Mouse (Mus musculus) kidney, adult 2 months (tissue): Measurements from ENCODE around the gene Swi5. TPM values are rescaled to one million over a fixed set of nuclear protein-coding genes. Genes with fewer than 3 reads are reported as not detected.

Experiments
- DNase-seq: peaks from one replicate; pipeline ENCODE4 v3.0.0; 2021
- H3K27ac ChIP-seq: fragments of 200-500 bp; 2 replicates; pipeline ENCODE4 v1.5.1; 2012; ENCODE audit warnings: low read depth, low read length, control low read depth, inconsistent platforms; ENCODE audit not compliant: insufficient read depth
- H3K27me3 ChIP-seq: fragments of 200-500 bp; replicated peaks from 2 replicates; pipeline ENCODE4 v1.6.1; 2012; ENCODE audit warnings: mild to moderate bottlenecking, moderate library complexity, low read length, inconsistent platforms; ENCODE audit not compliant: control insufficient read depth, insufficient read depth
- H3K36me3 ChIP-seq: fragments of 200-500 bp; 2 replicates; pipeline ENCODE4 v1.6.1; 2012; ENCODE audit warnings: mild to moderate bottlenecking, moderate library complexity, low read length, inconsistent platforms; ENCODE audit not compliant: control insufficient read depth, insufficient read depth
- H3K4me1 ChIP-seq: fragments of 200-500 bp; 2 replicates; pipeline ENCODE4 v1.6.1; 2011; ENCODE audit warnings: low read length; ENCODE audit not compliant: control insufficient read depth, insufficient read depth
- H3K4me3 ChIP-seq: fragments of 200-500 bp; 2 replicates; pipeline ENCODE4 v1.5.1; 2011; ENCODE audit warnings: mild to moderate bottlenecking, low read depth, low read length, control low read depth; ENCODE audit not compliant: insufficient read depth
- CTCF ChIP-seq: fragments of 200-500 bp; conservative IDR thresholded peaks from 2 replicates; pipeline ENCODE4 v1.5.1; 2011; ENCODE audit warnings: low read depth, mild to moderate bottlenecking, control low read depth, low read length, moderate library complexity, mixed read lengths; ENCODE audit not compliant: insufficient read depth, insufficient read length
- POLR2A ChIP-seq: fragments of 200-500 bp; IDR thresholded peaks from one replicate; pipeline ENCODE4 v1.6.1; 2011; ENCODE audit warnings: low read depth, low read length, control low read depth
- WGBS: fragments of 180-500 bp; shearing (Covaris S2); methylation state at CpG from one replicate; pipeline ENCODE4 v1.1.7; 2018; 5-methylcytosine and 5-hydroxymethylcytosine counted together
- polyA plus RNA-seq: library from polyadenylated mRNA; depleted of rRNA; stranded (reverse); fragments of >200 nt; gene quantifications from 2 replicates; pipeline ENCODE4 v1.2.3, GENCODE M21; 2012

Gene Swi5
- polyA plus RNA-seq, 1 experiment, result 242 TPM

DNA sequence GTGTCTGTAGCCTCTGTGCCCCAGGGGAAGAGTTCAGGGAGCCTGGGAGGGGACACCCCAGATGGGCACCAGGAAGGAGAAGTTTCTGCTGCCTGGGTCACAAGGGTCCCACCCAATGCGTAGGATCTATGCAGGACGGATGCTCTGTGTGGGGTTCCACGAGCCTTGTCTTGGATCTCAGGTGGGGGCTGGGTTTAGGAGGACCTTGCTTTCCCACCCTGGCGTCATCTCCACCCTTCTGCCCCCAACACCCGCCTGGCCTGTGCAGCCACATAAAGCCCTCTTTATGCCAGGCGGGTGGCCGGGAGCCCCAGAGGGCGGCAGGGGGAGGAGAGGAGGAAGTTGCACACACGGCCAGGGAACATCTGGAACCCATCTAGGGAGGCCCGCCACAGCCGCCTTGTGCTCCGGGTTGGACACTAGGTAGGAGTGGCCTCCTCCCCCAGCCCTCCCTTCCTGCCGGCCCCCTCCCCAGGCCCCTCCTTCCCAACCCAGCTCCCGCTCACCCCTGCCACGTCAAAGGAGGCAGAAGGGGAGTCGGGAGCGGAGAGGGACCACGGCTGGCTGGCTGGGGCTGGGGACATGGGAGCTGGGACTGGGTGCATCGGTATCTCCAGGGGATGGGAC, 30.0 kb upstream of the Swi5 start:
- peak; percentile 53 for DNase-seq
- WGBS, result 17% methylated on average over 18 of the region's 19 CpGs
- Histone ChIP-seq H3K27me3 (no peaks in the 10 kb centered on the region), H3K36me3 (no peaks in the 10 kb centered on the region), H3K4me1 (no peaks in the 10 kb centered on the region), H3K4me3 (peak overlapping the region; percentile 50), H3K27ac (no peak overlapping the region)
- TF ChIP-seq CTCF, result no peak
- TF ChIP-seq POLR2A, result no peak

GRCm38 (mm10) chr2:32316887-32317656, 29.2 kb upstream of the Swi5 start:
- DNase-seq, result no peak
- H3K27ac ChIP-seq, result no peak overlapping the region
- 70% methylated on average over 20 of the region's 20 CpGs for WGBS
- no peak overlapping the region for H3K4me3 ChIP-seq
- H3K4me1 ChIP-seq, result no peaks in the 10 kb centered on the region
- TF ChIP-seq CTCF, result no peak
- no peak for TF ChIP-seq POLR2A
- H3K27me3 ChIP-seq, result no peaks in the 10 kb centered on the region
- H3K36me3 ChIP-seq, result no peaks in the 10 kb centered on the region

- Histone ChIP-seq H3K36me3 (no peaks in the 10 kb centered on the region), H3K27ac (no peak overlapping the region), H3K27me3 (no peaks in the 10 kb centered on the region), H3K4me1 (peaks cover 5% of the 10 kb centered on the region; the same call in 1 of the 2 replicates), H3K4me3 (no peak overlapping the region)
- TF ChIP-seq CTCF (no peak), POLR2A (no peak)
- DNase-seq, result no peak
- 32% methylated on average over 8 of the region's 8 CpGs for WGBS
Observed at GRCm38 (mm10) chr2:32315751-32316150, 27.9 kb upstream of the Swi5 start.

DNA sequence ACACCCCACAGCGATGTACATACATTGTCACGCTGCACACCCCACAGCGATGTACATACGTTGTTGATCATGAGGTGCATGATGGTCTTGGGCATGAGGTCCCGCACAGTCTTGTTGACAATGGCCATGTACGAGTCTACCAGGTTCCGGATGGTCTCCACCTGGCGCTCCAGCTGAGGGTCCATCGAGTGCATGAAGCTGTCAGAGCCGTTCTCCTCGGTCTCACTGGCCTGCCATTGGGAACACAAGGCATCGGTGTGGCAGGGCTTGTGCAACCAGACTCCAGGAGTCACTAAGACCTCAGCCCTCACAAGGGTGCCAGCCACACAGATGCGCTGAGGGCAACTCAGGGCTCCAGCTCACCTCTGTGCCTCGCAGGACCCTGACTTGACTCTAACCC, 27.0 kb upstream of the Swi5 start:
- 97% methylated on average over 14 of the region's 14 CpGs for WGBS
- Histone ChIP-seq H3K27ac (no peak overlapping the region), H3K4me3 (no peak overlapping the region), H3K36me3 (no peaks in the 10 kb centered on the region), H3K27me3 (no peaks in the 10 kb centered on the region), H3K4me1 (peaks cover 5% of the 10 kb centered on the region; the same call in 1 of the 2 replicates)
- DNase-seq, result no peak
- TF ChIP-seq POLR2A, result no peak
- TF ChIP-seq CTCF, result no peak

DNA sequence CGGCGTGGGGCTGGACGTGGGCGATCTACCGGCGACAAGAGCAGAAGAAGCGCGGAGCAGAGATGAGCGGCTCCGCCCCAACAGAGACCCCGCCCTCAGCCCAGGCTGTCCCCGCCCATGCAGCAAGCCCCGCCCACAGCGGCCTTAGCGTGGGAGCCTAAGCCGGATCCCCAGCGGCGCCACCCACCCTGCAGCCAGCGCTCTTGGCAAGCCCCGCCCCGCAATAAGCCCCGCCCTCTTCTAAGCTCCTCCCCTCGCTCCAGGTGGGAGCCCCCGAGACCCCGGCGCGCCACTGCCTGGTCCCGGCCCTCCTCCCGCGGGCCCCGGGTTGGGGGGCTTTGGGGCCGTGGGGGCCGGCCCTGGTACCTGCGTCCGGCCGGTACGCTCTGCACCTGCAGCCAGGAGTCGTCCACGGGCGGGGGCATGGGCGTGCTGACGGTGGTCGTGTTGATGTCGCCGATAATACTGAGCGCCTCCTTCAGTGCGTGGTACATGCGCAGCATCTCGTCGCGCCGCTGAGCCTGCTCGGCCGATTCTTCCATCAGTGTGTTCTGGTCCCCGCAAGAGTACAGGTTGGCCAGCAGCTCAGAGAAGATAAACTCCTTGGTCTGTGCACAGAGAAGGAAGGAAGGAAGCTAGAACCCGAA, 24.6 kb upstream of the Swi5 start:
- H3K27ac ChIP-seq, result no peak overlapping the region
- no peak for TF ChIP-seq POLR2A
- no peak for TF ChIP-seq CTCF
- peak overlapping the region; percentile 18 for H3K4me3 ChIP-seq
- peak; percentile 74 for DNase-seq
- H3K4me1 ChIP-seq, result peaks cover 5% of the 10 kb centered on the region; the same call in 1 of the 2 replicates
- H3K27me3 ChIP-seq, result no peaks in the 10 kb centered on the region
- no peaks in the 10 kb centered on the region for H3K36me3 ChIP-seq
- 4% methylated on average over 56 of the region's 56 CpGs for WGBS

DNA sequence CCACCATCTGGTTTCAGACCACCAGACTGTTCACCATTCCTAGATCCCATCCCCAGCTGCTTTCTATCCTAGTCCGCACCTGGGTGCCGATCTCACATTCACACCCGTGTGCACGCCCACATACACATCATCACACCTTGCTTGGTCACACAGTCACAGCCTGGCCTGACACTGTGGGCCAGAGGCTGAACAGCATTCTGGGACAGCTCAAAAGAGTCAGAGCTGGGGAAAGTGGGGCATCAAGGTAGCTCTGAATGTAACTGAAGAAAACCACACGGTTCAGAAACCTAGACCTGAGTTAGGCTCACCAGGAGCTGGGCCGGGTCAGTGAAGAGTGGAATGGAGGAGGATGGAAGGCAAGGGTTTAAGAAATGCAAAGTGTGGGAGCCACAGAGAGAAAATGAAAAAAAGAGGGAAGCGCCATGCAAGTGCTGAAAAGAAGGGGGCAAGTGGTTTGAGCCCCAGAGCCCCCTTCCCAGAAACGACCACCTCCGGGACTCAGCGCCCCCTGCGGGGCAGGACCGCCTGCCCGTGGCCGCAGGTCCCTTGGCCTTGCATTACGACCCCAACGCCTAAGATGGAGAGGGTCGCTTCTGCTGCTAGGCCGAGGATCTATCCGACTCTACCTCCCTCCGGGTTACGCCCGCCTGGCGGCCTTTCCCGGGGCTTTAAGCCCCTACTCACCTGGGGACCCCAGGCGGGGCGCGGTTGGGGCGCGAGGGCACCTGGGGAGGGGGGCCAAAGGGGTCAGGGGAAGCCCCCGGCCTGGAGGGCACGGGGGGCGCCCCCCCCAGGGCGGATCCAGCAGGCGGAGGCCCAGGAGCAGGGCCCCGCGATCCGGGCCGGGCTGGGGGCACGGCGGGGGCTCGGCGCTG, 23.8 kb upstream of the Swi5 start:
- Histone ChIP-seq H3K27ac (no peak overlapping the region), H3K4me3 (peak overlapping the region; percentile 18), H3K4me1 (peaks cover 5% of the 10 kb centered on the region; the same call in 1 of the 2 replicates), H3K36me3 (no peaks in the 10 kb centered on the region), H3K27me3 (no peaks in the 10 kb centered on the region)
- TF ChIP-seq CTCF, result no peak
- no peak for TF ChIP-seq POLR2A
- 13% methylated on average over 41 of the region's 42 CpGs for WGBS
- no peak for DNase-seq
